Mouse (Mus musculus): ENCODE measurements around the gene Cdh23. TPM values are rescaled to one million over a fixed set of nuclear protein-coding genes. Genes with fewer than 3 reads are reported as not detected.

Gene Cdh23
- total RNA-seq, 1 experiment: 2.3 TPM

DNA sequence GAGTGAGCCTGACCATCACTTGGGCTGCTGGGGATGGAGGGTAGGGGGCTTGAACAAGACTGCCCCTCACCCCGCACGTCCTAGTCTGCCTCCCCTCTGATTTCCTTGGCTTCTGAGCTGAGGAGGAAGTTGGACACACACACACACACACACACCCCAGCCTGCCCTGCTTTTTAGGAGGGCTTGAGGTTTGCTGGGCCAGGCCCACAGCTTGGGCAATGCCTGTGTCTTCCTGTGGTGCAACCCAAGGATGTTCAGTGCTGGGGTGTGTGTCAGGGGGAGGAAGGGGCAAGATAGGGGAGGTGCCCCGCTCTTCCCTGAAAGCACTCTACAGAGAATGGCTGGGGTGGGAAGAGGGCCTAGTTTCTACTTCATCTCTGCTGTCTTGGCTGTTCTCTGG, 352.2 kb downstream of the Cdh23 start:
- Histone ChIP-seq H3K4me1 (ENCODE audit: control insufficient read depth in 2 of 2, insufficient read depth in 2 of 2, low read length in 2 of 2, poor library complexity in 1 of 2) (0 out of 4 replicates have a peak, but pooled peaks cover 0 to 2% of the 10 kb centered on the region in 2 experiments), H3K9ac (ENCODE audit: insufficient read depth, low read depth, low read length, poor library complexity, severe bottlenecking) (no peak overlapping the region), H3K27ac (ENCODE audit: insufficient read depth, low read depth, low read length, poor library complexity, severe bottlenecking) (no peak overlapping the region), H3K36me3 (ENCODE audit: control insufficient read depth, insufficient read depth, low read length, poor library complexity, severe bottlenecking) (no peaks in the 10 kb centered on the region), H3K9me3 (ENCODE audit: control insufficient read depth, insufficient read depth, low read depth, low read length) (no peaks in the 10 kb centered on the region), H3K4me3 (ENCODE audit: insufficient read depth in 1 of 2, low read depth in 1 of 2, low read length in 2 of 2, poor library complexity in 1 of 2, severe bottlenecking in 1 of 2) (no peak overlapping the region)
- in situ Hi-C loops (cut with MboI; ENCODE audit: low sequenced_read_pairs in 2 of 2, unreplicated experiment in 2 of 2): no loop called here
- no peak for DNase-seq (ENCODE audit: low read depth, low spot score)
- TF ChIP-seq HCFC1 (IDR thresholded peaks at IDR 0.05; ENCODE audit: borderline replicate concordance, insufficient read depth, low read length) (no peak), ZC3H11A (IDR thresholded peaks at IDR 0.05; ENCODE audit: borderline replicate concordance, low read depth, low read length) (no peak), CHD2 (IDR thresholded peaks at IDR 0.05; ENCODE audit: low read depth, low read length) (no peak), MAFK (IDR thresholded peaks at IDR 0.05; ENCODE audit: insufficient read depth, low read depth, low read length) (no peak), ZNF384 (IDR thresholded peaks at IDR 0.05; ENCODE audit: low read depth, low read length) (no peak)

GRCm38 (mm10) chr10:60341528-60341927, 354.8 kb downstream of the Cdh23 start:
- in situ Hi-C loops (cut with MboI; ENCODE audit: low sequenced_read_pairs in 2 of 2, unreplicated experiment in 2 of 2): no loop called here
- H3K4me3 ChIP-seq (ENCODE audit: insufficient read depth in 1 of 2, low read depth in 1 of 2, low read length in 2 of 2, poor library complexity in 1 of 2, severe bottlenecking in 1 of 2): no peak overlapping the region

DNA sequence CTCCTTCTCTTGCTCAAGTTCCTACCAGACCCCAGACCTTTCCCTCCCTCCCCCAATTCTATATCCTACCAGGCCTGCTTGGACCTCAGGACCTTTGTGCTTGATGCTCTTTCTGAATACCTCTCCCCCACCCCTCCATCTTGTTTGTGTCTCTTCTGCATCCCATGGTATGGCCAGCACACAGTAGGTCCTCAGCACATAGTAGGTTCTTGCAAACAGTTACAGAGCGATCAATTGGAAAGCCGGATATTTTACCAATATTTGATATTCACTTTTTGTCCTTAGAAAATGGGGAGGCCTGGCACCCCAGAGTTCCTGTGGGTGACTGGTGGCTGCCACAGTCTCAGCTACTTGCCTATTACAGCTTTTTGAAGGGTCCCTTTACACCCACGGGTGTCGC, 361.3 kb downstream of the Cdh23 start:
- no peaks in the 10 kb centered on the region for H3K4me1 ChIP-seq (ENCODE audit: control insufficient read depth in 2 of 2, insufficient read depth in 2 of 2, low read length in 2 of 2, poor library complexity in 1 of 2)
- DNase-seq (ENCODE audit: low read depth, low spot score): no peak
- no peak overlapping the region for H3K27ac ChIP-seq (ENCODE audit: insufficient read depth, low read depth, low read length, poor library complexity, severe bottlenecking)
- no peaks in the 10 kb centered on the region for H3K9me3 ChIP-seq (ENCODE audit: control insufficient read depth, insufficient read depth, low read depth, low read length)
- no peak overlapping the region for H3K4me3 ChIP-seq (ENCODE audit: insufficient read depth in 1 of 2, low read depth in 1 of 2, low read length in 2 of 2, poor library complexity in 1 of 2, severe bottlenecking in 1 of 2)
- TF ChIP-seq HCFC1 (IDR thresholded peaks at IDR 0.05; ENCODE audit: borderline replicate concordance, insufficient read depth, low read length): no peak
- no peak for TF ChIP-seq ZNF384 (IDR thresholded peaks at IDR 0.05; ENCODE audit: low read depth, low read length)
- TF ChIP-seq MAFK (IDR thresholded peaks at IDR 0.05; ENCODE audit: insufficient read depth, low read depth, low read length): no peak
- no peak for TF ChIP-seq CHD2 (IDR thresholded peaks at IDR 0.05; ENCODE audit: low read depth, low read length)
- TF ChIP-seq ZC3H11A (IDR thresholded peaks at IDR 0.05; ENCODE audit: borderline replicate concordance, low read depth, low read length): no peak
- in situ Hi-C loops (cut with MboI; ENCODE audit: low sequenced_read_pairs in 2 of 2, unreplicated experiment in 2 of 2): no loop called here
- no peaks in the 10 kb centered on the region for H3K36me3 ChIP-seq (ENCODE audit: control insufficient read depth, insufficient read depth, low read length, poor library complexity, severe bottlenecking)
- H3K9ac ChIP-seq (ENCODE audit: insufficient read depth, low read depth, low read length, poor library complexity, severe bottlenecking): no peak overlapping the region

More at GRCm38 (mm10) chr10:60341528-60341927, 354.8 kb downstream of the Cdh23 start:
- H3K36me3 ChIP-seq (ENCODE audit: control insufficient read depth, insufficient read depth, low read length, poor library complexity, severe bottlenecking): no peaks in the 10 kb centered on the region
- TF ChIP-seq ZNF384 (IDR thresholded peaks at IDR 0.05; ENCODE audit: low read depth, low read length): no peak
- TF ChIP-seq ZC3H11A (IDR thresholded peaks at IDR 0.05; ENCODE audit: borderline replicate concordance, low read depth, low read length): no peak
- no peak for TF ChIP-seq CHD2 (IDR thresholded peaks at IDR 0.05; ENCODE audit: low read depth, low read length)
- no peak for TF ChIP-seq HCFC1 (IDR thresholded peaks at IDR 0.05; ENCODE audit: borderline replicate concordance, insufficient read depth, low read length)
- TF ChIP-seq MAFK (IDR thresholded peaks at IDR 0.05; ENCODE audit: insufficient read depth, low read depth, low read length): no peak
- H3K9ac ChIP-seq (ENCODE audit: insufficient read depth, low read depth, low read length, poor library complexity, severe bottlenecking): no peak overlapping the region
- 0 out of 4 replicates have a peak, but pooled peaks cover 0 to 2% of the 10 kb centered on the region in 2 experiments for H3K4me1 ChIP-seq (ENCODE audit: control insufficient read depth in 2 of 2, insufficient read depth in 2 of 2, low read length in 2 of 2, poor library complexity in 1 of 2)
- no peak overlapping the region for H3K27ac ChIP-seq (ENCODE audit: insufficient read depth, low read depth, low read length, poor library complexity, severe bottlenecking)
- no peak for DNase-seq (ENCODE audit: low read depth, low spot score)
- no peaks in the 10 kb centered on the region for H3K9me3 ChIP-seq (ENCODE audit: control insufficient read depth, insufficient read depth, low read depth, low read length)

DNA sequence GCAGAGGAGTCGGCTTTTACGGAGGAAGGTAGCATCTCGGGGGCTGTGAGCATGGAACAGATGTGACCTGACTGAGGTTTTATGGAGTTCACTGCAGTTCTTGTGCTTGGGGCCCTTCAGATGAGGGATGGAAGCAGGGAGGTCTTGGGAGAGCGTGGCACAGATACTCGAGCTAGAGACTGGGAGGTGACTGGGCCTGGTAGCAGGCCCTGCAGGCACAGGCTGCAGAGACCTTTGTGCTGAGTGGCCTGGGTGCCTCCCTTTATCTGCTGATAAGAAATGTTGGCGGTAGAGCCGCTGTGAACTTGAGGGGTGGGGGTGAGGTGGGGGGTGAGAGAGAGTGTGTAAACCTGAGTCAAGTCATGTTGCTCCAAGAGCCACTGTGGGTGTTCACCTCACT, 361.7 kb downstream of the Cdh23 start:
- in situ Hi-C loops (cut with MboI; ENCODE audit: low sequenced_read_pairs in 2 of 2, unreplicated experiment in 2 of 2): no loop called here
- no peaks in the 10 kb centered on the region for H3K4me1 ChIP-seq (ENCODE audit: control insufficient read depth in 2 of 2, insufficient read depth in 2 of 2, low read length in 2 of 2, poor library complexity in 1 of 2)
- no peak overlapping the region for H3K27ac ChIP-seq (ENCODE audit: insufficient read depth, low read depth, low read length, poor library complexity, severe bottlenecking)
- no peaks in the 10 kb centered on the region for H3K9me3 ChIP-seq (ENCODE audit: control insufficient read depth, insufficient read depth, low read depth, low read length)
- no peaks in the 10 kb centered on the region for H3K36me3 ChIP-seq (ENCODE audit: control insufficient read depth, insufficient read depth, low read length, poor library complexity, severe bottlenecking)
- DNase-seq (ENCODE audit: low read depth, low spot score): no peak
- no peak overlapping the region for H3K9ac ChIP-seq (ENCODE audit: insufficient read depth, low read depth, low read length, poor library complexity, severe bottlenecking)
- TF ChIP-seq MAFK (IDR thresholded peaks at IDR 0.05; ENCODE audit: insufficient read depth, low read depth, low read length) (no peak), ZNF384 (IDR thresholded peaks at IDR 0.05; ENCODE audit: low read depth, low read length) (no peak), HCFC1 (IDR thresholded peaks at IDR 0.05; ENCODE audit: borderline replicate concordance, insufficient read depth, low read length) (no peak), ZC3H11A (IDR thresholded peaks at IDR 0.05; ENCODE audit: borderline replicate concordance, low read depth, low read length) (no peak), CHD2 (IDR thresholded peaks at IDR 0.05; ENCODE audit: low read depth, low read length) (no peak)
- H3K4me3 ChIP-seq (ENCODE audit: insufficient read depth in 1 of 2, low read depth in 1 of 2, low read length in 2 of 2, poor library complexity in 1 of 2, severe bottlenecking in 1 of 2): no peak overlapping the region
